Mouse (Mus musculus) frontal cortex, adult (tissue): Measurements from ENCODE around the gene Ror1.

Experiments used
- ATAC-seq: cut with Nextera tagmentation; 2 replicates; pipeline ENCODE4 v1.9.2; 2017; ENCODE audit warnings: mild to moderate bottlenecking, moderate library complexity, mixed read lengths; ENCODE audit not compliant: low TSS enrichment

Ror1 gene

GRCm38 (mm10) chr4:100214324-100215215 lies 119.0 kb downstream of the Ror1 start:
- ATAC-seq = no peak

- ATAC-seq = no peak
Observed at GRCm38 (mm10) chr4:100216587-100216986, 121.0 kb downstream of the Ror1 start.

- no peak for ATAC-seq
Observed at GRCm38 (mm10) chr4:100219026-100219425, 123.4 kb downstream of the Ror1 start.

DNA sequence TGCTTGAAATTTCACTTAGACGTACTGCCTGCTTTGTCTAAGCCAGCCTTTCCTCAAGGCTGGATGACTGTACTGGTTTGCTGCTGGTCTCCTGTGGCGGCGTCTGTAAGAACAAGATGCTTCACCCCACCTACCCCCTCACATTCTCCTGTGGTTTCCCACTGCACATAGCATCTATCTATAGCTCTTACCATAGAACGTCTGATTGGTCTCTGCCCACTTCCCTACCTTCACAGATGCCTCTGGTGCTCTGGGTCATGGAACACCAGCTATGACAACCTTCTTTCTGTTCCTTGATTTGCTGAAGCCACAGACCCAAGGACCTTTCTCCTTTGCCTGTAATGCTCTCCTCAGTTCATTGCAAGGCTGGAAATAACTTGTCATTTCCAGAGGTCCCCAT lies 124.0 kb downstream of the Ror1 start:
- no peak for ATAC-seq

- no peak for ATAC-seq
Observed at GRCm38 (mm10) chr4:100221978-100222737, 126.6 kb downstream of the Ror1 start.

GRCm38 (mm10) chr4:100223532-100223931 lies 127.9 kb downstream of the Ror1 start:
- no peak for ATAC-seq

GRCm38 (mm10) chr4:100223965-100224364 lies 128.4 kb downstream of the Ror1 start:
- no peak for ATAC-seq

DNA sequence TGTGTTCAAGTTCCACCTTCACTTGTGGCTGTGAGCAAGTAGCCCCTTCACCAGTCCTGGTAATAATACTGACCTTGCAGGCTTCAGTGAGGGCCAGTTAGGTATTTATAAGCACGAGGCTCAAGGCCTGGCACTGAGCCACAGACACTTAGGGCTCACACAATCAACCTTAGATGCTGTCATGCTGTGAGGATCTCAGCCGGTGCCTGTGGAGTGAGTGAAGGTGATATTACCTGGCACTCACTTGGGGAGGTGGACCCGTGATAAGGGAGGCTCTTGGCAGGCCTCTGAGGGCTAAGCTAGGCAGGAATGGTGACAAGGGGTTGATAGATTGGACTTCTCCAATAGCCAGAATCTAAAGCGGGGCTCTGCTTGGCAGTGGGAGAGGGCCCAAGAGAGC lies 131.0 kb downstream of the Ror1 start:
- no peak for ATAC-seq

DNA sequence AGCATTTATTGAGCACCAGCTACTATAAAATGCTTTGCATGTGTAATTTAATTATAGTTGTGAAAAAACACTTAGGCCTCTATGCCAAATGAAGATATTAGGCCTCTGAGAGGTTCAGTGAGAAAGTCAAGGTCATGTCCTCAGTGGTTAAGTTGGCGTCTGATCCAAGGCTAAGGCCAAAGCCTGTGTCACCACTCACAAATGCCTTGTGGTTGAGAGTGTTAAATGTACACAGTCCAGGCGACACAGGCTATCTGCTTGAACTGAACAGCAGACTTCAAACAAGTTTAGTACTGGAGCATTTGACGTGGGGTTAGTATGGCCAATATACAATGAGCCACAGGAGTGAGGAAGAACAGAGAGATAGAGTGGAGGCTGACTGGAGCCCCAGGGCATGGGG lies 132.5 kb downstream of the Ror1 start:
- no peak for ATAC-seq

GRCm38 (mm10) chr4:100230245-100230644 lies 134.7 kb downstream of the Ror1 start:
- no peak for ATAC-seq

GRCm38 (mm10) chr4:100230963-100231362 lies 135.4 kb downstream of the Ror1 start:
- ATAC-seq = no peak

GRCm38 (mm10) chr4:100231906-100232305 lies 136.3 kb downstream of the Ror1 start:
- no peak for ATAC-seq

DNA sequence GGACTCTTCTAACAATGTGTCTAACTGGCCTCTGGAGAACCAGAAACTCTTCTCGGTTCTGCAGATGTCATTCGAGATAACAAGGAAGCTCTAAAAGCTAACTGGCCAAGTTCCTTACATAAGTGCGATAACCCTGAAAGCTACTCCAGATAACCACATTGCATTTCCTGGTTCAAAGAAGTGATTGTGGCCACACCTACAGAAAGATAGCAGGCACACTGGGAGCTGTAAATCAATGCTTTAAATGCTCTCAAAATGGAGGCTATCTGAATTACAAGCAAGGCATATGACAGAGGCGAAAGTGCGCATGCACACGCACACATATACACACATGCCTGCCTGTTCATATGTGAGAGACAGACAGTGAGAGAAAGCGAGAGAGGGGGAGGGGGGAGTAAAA lies 136.9 kb downstream of the Ror1 start:
- no peak for ATAC-seq

GRCm38 (mm10) chr4:100233770-100234169 lies 138.2 kb downstream of the Ror1 start:
- ATAC-seq = no peak

GRCm38 (mm10) chr4:100236339-100236738 lies 140.7 kb downstream of the Ror1 start:
- no peak for ATAC-seq

DNA sequence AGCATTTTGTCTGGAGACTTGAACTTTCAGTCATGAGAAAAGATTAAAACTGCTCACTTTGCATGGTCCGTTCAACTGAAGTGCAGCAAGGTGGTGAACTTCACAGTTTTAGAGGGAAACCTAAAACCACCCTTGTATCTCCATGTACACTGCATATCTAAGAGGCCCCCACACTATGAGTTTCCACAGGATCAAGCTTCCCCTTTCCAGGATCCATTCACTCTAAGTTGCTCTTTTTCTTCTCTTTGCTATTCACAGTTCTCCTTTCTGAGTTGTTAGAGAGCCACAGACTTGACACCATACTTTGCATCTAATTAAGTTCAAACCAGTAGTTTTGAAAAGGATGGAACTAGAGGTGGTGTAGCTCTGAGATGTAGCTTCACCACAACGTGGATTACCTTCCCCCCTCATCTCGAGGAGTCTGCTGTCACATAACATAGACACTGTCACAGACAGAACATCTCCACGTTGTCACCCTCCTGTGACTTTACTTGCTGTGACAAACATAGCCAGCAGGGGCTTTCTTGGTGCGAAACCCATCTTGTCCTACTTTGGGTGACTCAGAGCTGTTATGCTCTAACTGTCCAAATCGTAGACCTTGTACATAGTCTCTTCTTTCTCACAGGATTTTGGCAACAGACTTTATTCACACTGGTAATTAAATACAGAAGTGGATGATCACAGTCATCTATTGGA lies 146.6 kb downstream of the Ror1 start:
- ATAC-seq = no peak

DNA sequence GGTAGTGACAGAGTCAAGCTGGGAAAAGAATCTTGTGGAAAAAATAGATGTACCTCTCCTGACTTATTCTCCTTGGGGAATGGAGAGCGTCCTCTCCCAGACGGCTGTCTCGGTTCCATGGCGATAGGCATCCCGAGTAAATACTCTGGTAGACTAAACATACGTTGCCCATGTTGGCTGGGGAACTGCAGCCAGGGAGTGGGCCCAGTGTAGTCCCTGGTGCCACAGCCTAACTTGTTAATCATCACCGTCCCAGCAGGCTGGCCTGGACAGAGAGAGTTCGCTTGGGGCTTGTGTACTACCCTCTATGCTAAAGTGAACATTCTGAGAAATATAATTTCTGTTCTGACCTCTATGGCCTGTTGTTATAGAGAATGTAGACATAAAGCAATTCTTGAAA lies 148.7 kb downstream of the Ror1 start:
- ATAC-seq = no peak

GRCm38 (mm10) chr4:100244701-100245100 lies 149.1 kb downstream of the Ror1 start:
- ATAC-seq = no peak

DNA sequence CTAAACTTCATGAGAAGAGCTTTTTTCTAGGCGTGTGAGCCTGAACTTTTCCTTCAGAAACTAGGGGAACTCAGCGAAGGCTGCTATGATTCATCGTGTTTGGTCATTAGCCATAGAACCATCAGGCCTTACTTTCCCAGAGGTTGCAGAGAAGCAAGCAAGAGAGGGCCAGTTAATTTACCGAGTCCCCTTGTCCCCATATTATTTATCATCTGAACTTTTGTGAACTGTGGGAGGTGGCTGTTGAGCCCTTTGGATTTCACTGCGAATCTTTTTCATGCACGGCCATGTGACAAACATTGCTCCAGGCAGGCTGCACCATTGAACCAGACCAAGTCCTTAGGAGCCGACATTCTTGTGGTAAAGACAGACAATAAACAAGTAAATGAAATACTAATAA lies 152.2 kb downstream of the Ror1 start:
- ATAC-seq = no peak

DNA sequence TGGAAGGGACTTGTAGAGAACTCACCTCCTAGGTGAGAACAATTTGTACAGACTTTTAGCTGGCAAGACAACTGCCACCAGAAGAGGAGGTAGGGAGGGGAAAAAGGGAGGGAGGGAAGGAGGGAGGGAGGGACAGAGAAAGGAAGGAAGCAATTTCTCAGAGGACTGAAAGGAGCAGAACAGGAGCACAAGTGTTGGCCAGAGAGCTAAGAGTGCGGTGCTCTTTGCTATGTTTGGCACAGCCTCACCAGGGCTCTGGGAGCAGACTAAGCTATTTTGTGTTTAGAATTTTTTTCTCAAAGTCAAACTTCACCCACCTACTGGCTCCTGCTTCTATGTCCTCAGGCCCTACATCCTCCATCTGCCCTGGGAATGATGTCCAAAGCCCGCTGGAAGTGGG lies 152.7 kb downstream of the Ror1 start:
- ATAC-seq = no peak

GRCm38 (mm10) chr4:100251270-100251669 lies 155.7 kb downstream of the Ror1 start:
- ATAC-seq = no peak

GRCm38 (mm10) chr4:100252050-100252449 lies 156.5 kb downstream of the Ror1 start:
- no peak for ATAC-seq
